Mouse (Mus musculus) liver, embryonic 12.5 days (tissue): ENCODE measurements around the gene Prdx2. TPM values are rescaled to one million over a fixed set of nuclear protein-coding genes. Genes with fewer than 3 reads are reported as not detected.

ENCODE experiments used
- ATAC-seq: fragments of 200-750 bp; cut with Nextera tagmentation; 2 replicates; pipeline ENCODE4 v1.8.0; 2017; ENCODE audit warnings: moderate number of reproducible peaks, mild to moderate bottlenecking, moderate library complexity
- H3K27ac ChIP-seq: fragments of 300-500 bp; sonication (generic); 2 replicates; pipeline ENCODE4 v1.5.1; 2016; ENCODE audit warnings: mild to moderate bottlenecking
- H3K27me3 ChIP-seq: fragments of 300-500 bp; sonication (generic); replicated peaks from 2 replicates; pipeline ENCODE4 v1.6.1; 2016; ENCODE audit warnings: mild to moderate bottlenecking, moderate library complexity
- H3K36me3 ChIP-seq: fragments of 300-500 bp; sonication (generic); 2 replicates; pipeline ENCODE4 v1.6.1; 2016; ENCODE audit warnings: mild to moderate bottlenecking, moderate library complexity
- H3K4me1 ChIP-seq: fragments of 300-500 bp; sonication (generic); 2 replicates; pipeline ENCODE4 v1.6.1; 2016
- H3K4me2 ChIP-seq: fragments of 300-500 bp; sonication (generic); 2 replicates; pipeline ENCODE4 v1.6.1; 2016; ENCODE audit warnings: mild to moderate bottlenecking, moderate library complexity
- H3K4me3 ChIP-seq: fragments of 300-500 bp; sonication (generic); 2 replicates; pipeline ENCODE4 v1.5.1; 2016; ENCODE audit warnings: mild to moderate bottlenecking, moderate library complexity
- H3K9ac ChIP-seq: fragments of 300-500 bp; sonication (generic); 2 replicates; pipeline ENCODE4 v1.6.1; 2016; ENCODE audit warnings: mild to moderate bottlenecking, moderate library complexity
- H3K9me3 ChIP-seq: fragments of 300-500 bp; sonication (generic); replicated peaks from 2 replicates; pipeline ENCODE4 v1.6.1; 2016; ENCODE audit warnings: mild to moderate bottlenecking, moderate library complexity
- WGBS: fragments of 180-500 bp; shearing (Covaris S2); methylation state at CpG from one replicate; pipeline ENCODE4 v1.1.7; 2016; ENCODE audit not compliant: insufficient replicate concordance; 5-methylcytosine and 5-hydroxymethylcytosine counted together
- polyA plus RNA-seq: library from polyadenylated mRNA; unstranded; fragments of >200 nt; fragmentation: Nextera tagmentation; extraction: Ambion mirVana; gene quantifications from 2 replicates; pipeline ENCODE4 v1.2.1, GENCODE M21; 2016

Gene Prdx2
- polyA plus RNA-seq, 1 experiment from 2014 or later, result 1,895 TPM

DNA sequence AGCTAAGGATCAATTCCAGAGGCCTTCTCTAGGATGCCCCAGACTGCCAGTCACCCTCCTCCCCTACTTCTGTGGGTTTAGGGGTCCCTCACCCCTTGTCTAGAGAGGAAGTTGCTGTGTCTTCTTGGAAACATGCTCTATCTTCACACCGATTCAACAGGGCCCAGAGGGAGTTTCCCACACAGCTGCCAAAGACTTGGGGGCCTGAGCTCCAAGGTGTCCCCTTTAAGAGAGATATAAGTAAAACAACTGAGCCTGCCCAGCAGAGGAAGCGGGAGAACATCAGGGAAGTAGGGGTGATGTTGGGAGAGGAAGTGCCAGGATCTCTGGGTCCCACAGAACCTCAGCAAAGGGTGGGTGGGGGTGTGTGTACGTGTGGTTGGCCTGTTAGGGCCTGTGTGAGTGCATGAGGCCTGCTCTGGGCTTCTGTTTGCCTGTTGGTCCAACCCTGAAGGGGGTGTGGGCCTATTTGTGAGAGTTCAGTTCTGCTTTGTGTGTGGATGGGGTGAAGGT is 13.2 kb downstream of the Prdx2 start:
- peaks cover 97% of the 10 kb centered on the region for H3K4me1 ChIP-seq
- no peaks in the 10 kb centered on the region for H3K9me3 ChIP-seq
- no peak overlapping the region for H3K9ac ChIP-seq
- WGBS, result 34% methylated on average over 3 of the region's 3 CpGs
- no peak overlapping the region for H3K4me3 ChIP-seq
- no peaks in the 10 kb centered on the region for H3K27me3 ChIP-seq
- no peaks in the 10 kb centered on the region for H3K36me3 ChIP-seq
- H3K4me2 ChIP-seq, result no peak overlapping the region
- H3K27ac ChIP-seq, result peak overlapping the region; percentile 5; the same call in 1 of the 2 replicates
- ATAC-seq, result no peak

GRCm38 (mm10) chr8:84984294-84985048 is 15.1 kb downstream of the Prdx2 start:
- H3K27me3 ChIP-seq, result no peaks in the 10 kb centered on the region
- peaks cover 96% of the 10 kb centered on the region for H3K4me1 ChIP-seq
- H3K4me2 ChIP-seq, result peak overlapping the region; percentile 94
- peak; percentile 1; the same call in 1 of the 2 replicates for ATAC-seq
- 14% methylated on average over 16 of the region's 16 CpGs for WGBS
- H3K9me3 ChIP-seq, result no peaks in the 10 kb centered on the region
- H3K4me3 ChIP-seq, result peak overlapping the region; percentile 63
- no peaks in the 10 kb centered on the region for H3K36me3 ChIP-seq
- peak overlapping the region; percentile 83 for H3K27ac ChIP-seq
- peak overlapping the region; percentile 75 for H3K9ac ChIP-seq

DNA sequence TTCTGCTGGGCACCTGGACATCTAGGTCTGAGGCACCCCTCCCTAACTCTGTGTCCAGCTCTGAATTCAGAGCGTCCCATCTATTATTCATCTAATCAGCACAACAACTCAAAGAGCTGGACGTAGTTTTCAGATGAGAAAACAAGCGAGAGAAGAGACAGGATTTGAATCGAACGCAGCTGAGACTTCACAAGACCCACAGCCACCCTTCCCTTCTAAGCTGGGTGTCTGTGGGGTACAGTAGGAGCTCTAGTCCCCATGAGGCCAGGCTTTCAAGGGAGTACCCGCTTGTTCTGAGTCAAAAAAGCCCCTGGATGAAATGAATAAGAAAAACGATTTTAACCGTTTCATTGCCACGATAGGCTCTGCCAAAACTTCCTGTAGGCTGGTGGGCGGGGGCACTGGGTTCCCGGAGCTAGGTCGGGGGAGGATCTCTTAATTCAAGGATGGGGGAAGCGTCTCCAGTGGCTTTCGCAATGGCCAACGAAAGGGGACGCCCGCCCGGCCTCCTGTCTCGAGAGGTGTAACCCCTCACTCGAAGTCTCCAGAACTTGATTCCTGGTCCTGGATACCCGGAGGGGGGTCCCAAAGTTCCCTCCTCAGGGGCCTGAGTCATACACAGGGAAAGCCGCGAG is 15.8 kb downstream of the Prdx2 start:
- no peak for ATAC-seq
- under 1% methylated on average over 23 of the region's 23 CpGs for WGBS
- Histone ChIP-seq H3K4me3 (peak overlapping the region; percentile 63), H3K4me2 (peak overlapping the region; percentile 94), H3K36me3 (no peaks in the 10 kb centered on the region), H3K27ac (peak overlapping the region; percentile 83), H3K9me3 (no peaks in the 10 kb centered on the region), H3K27me3 (no peaks in the 10 kb centered on the region), H3K4me1 (peaks cover 91% of the 10 kb centered on the region), H3K9ac (peak overlapping the region; percentile 75)

DNA sequence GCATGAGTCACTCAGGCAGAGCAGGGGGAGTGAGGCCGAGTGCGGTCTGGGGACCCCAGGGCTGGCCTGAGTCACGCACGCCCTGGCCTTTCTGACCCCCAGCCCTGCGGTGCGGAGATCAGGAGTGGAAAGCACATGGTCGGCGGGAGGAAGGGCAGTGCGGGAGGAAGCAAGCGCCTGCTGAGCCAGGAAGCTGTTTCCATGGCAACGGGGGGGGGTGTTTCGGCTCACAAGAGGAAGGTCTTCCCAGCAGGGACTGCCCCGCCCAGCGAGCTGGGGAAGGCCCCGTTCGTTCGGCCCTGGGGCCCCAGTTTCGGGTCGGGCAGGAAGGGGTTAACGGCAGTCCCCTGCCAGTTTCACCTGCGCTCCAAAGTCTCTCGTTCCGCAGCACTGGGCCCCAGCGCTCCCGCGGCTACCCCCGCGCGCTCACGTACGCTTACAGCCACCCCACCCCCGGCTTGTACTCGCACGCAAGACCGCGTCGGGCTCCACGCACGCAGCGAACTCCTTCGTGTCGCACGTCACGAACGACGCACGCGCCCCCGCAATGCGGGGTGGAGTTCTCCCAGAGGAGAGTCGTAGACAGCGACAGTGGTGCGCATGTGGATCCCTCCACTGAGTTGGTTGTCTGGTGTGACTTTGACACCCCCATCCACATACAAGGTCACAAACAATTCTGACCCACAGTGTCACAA is 16.4 kb downstream of the Prdx2 start:
- peak overlapping the region; percentile 63 for H3K4me3 ChIP-seq
- H3K4me2 ChIP-seq, result peak overlapping the region; percentile 94
- no peaks in the 10 kb centered on the region for H3K36me3 ChIP-seq
- peaks cover 88% of the 10 kb centered on the region for H3K4me1 ChIP-seq
- H3K27me3 ChIP-seq, result no peaks in the 10 kb centered on the region
- H3K9ac ChIP-seq, result peak overlapping the region; percentile 75
- H3K27ac ChIP-seq, result peak overlapping the region; percentile 83
- under 1% methylated on average over 53 of the region's 53 CpGs for WGBS
- no peaks in the 10 kb centered on the region for H3K9me3 ChIP-seq
- peak; percentile 30 for ATAC-seq

- H3K27me3 ChIP-seq, result no peaks in the 10 kb centered on the region
- ATAC-seq, result no peak
- H3K9ac ChIP-seq, result peak overlapping the region; percentile 75
- peaks cover 88% of the 10 kb centered on the region for H3K4me1 ChIP-seq
- WGBS, result 27% methylated on average over 8 of the region's 8 CpGs
- peak overlapping the region; percentile 83 for H3K27ac ChIP-seq
- H3K4me3 ChIP-seq, result peak overlapping the region; percentile 63
- peak overlapping the region; percentile 94 for H3K4me2 ChIP-seq
- H3K36me3 ChIP-seq, result no peaks in the 10 kb centered on the region
- no peaks in the 10 kb centered on the region for H3K9me3 ChIP-seq
Observed at GRCm38 (mm10) chr8:84986379-84986945, 17.1 kb downstream of the Prdx2 start.

- Histone ChIP-seq H3K36me3 (no peaks in the 10 kb centered on the region), H3K27ac (no peak overlapping the region), H3K4me2 (no peak overlapping the region), H3K9me3 (no peaks in the 10 kb centered on the region), H3K4me1 (peaks cover 81% of the 10 kb centered on the region), H3K9ac (no peak overlapping the region), H3K27me3 (no peaks in the 10 kb centered on the region), H3K4me3 (no peak overlapping the region)
- WGBS, result 66% methylated on average over 5 of the region's 5 CpGs
- no peak for ATAC-seq
Observed at GRCm38 (mm10) chr8:84987388-84987787, 18.0 kb downstream of the Prdx2 start.

- Histone ChIP-seq H3K27ac (no peak overlapping the region), H3K27me3 (no peaks in the 10 kb centered on the region), H3K4me3 (no peak overlapping the region), H3K4me2 (no peak overlapping the region), H3K4me1 (peaks cover 76% of the 10 kb centered on the region), H3K36me3 (no peaks in the 10 kb centered on the region), H3K9me3 (no peaks in the 10 kb centered on the region), H3K9ac (no peak overlapping the region)
- ATAC-seq, result no peak
- WGBS, result 65% methylated on average over 2 of the region's 2 CpGs
Observed at GRCm38 (mm10) chr8:84987903-84988302, 18.5 kb downstream of the Prdx2 start.

- H3K4me1 ChIP-seq, result peaks cover 64% of the 10 kb centered on the region
- peak overlapping the region; percentile 77 for H3K9ac ChIP-seq
- peak overlapping the region; percentile 88 for H3K27ac ChIP-seq
- H3K36me3 ChIP-seq, result no peaks in the 10 kb centered on the region
- ATAC-seq, result 0 out of 2 replicates have a peak, but pooled peaks have one; percentile 10
- WGBS, result 7% methylated on average over 15 of the region's 15 CpGs
- H3K9me3 ChIP-seq, result no peaks in the 10 kb centered on the region
- no peaks in the 10 kb centered on the region for H3K27me3 ChIP-seq
- peak overlapping the region; percentile 68 for H3K4me3 ChIP-seq
- H3K4me2 ChIP-seq, result peak overlapping the region; percentile 93
Observed at GRCm38 (mm10) chr8:84989311-84989731, 19.9 kb downstream of the Prdx2 start.

- peak; percentile 65 for ATAC-seq
- peaks cover 2% of the 10 kb centered on the region; the same call in 1 of the 2 replicates for H3K27me3 ChIP-seq
- peak overlapping the region; percentile 93 for H3K4me2 ChIP-seq
- H3K9ac ChIP-seq, result peak overlapping the region; percentile 77
- H3K27ac ChIP-seq, result peak overlapping the region; percentile 88
- no peaks in the 10 kb centered on the region for H3K9me3 ChIP-seq
- H3K4me1 ChIP-seq, result peaks cover 59% of the 10 kb centered on the region
- no peaks in the 10 kb centered on the region for H3K36me3 ChIP-seq
- 0% methylated on average over 15 of the region's 15 CpGs for WGBS
- H3K4me3 ChIP-seq, result peak overlapping the region; percentile 68
Observed at GRCm38 (mm10) chr8:84989810-84990209, 20.4 kb downstream of the Prdx2 start.

GRCm38 (mm10) chr8:84990349-84990748 is 21.0 kb downstream of the Prdx2 start, which contains the start of gene Hook2:
Gene Hook2 (plus strand): TSS chr8:84990603.
- under 1% methylated on average over 28 of the region's 28 CpGs for WGBS
- Histone ChIP-seq H3K9me3 (no peaks in the 10 kb centered on the region), H3K4me2 (peak within 1 kb of the TSS; percentile 93), H3K27me3 (peaks cover 8% of the 10 kb centered on the region; the same call in 1 of the 2 replicates), H3K4me3 (peak within 1 kb of the TSS; percentile 68), H3K27ac (peak within 1 kb of the TSS; percentile 88), H3K9ac (peak within 1 kb of the TSS; percentile 77), H3K36me3 (peaks cover 1% of the 10 kb centered on the region; the same call in 1 of the 2 replicates), H3K4me1 (peaks cover 54% of the 10 kb centered on the region)
- ATAC-seq, result peak; percentile 83

DNA sequence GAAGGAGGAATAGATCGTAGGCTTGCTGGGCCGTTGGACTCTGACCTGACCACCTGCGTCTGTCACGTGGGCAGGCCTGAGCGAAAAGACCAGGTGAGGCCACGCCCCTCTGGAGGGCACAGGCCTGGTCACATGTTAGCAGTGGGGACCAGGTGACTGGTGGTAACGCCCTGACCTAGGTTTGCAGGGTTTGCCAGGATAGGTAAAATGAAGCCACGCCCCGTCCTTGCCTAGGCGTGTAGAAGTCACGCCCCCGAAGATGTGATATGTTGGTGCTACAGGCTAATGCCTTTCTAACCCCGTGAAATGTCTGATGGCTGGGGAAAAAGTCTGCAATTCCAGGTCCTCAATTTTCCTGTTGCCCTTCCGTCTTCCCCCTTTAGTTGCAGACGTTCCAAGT is 21.4 kb downstream of the Prdx2 start:
- peak overlapping the region; percentile 68 for H3K4me3 ChIP-seq
- peaks cover 13% of the 10 kb centered on the region for H3K27me3 ChIP-seq
- peak; percentile 59 for ATAC-seq
- peaks cover 54% of the 10 kb centered on the region for H3K4me1 ChIP-seq
- WGBS, result 5% methylated on average over 15 of the region's 15 CpGs
- peak overlapping the region; percentile 81 for H3K27ac ChIP-seq
- H3K4me2 ChIP-seq, result peak overlapping the region; percentile 93
- peak overlapping the region; percentile 77 for H3K9ac ChIP-seq
- peaks cover 6% of the 10 kb centered on the region; the same call in 1 of the 2 replicates for H3K36me3 ChIP-seq
- no peaks in the 10 kb centered on the region for H3K9me3 ChIP-seq
